Mouse (Mus musculus) small intestine, adult 2 months (tissue): ENCODE data around the gene Zcchc9.

Experiments used
- CTCF ChIP-seq: fragments of 200-500 bp; IDR thresholded peaks from 2 replicates; pipeline ENCODE4 v1.5.1; 2012; ENCODE audit warnings: low read depth, mild to moderate bottlenecking, control low read depth, inconsistent platforms, low read length, moderate library complexity, mixed read lengths; ENCODE audit not compliant: insufficient replicate concordance, insufficient read length; ENCODE audit errors: extremely low read depth
- POLR2A ChIP-seq: fragments of 200-500 bp; IDR thresholded peaks from 2 replicates; pipeline ENCODE4 v1.6.1; 2012; ENCODE audit warnings: low read depth, mild to moderate bottlenecking, control low read depth, inconsistent platforms, low read length, moderate library complexity

DNA sequence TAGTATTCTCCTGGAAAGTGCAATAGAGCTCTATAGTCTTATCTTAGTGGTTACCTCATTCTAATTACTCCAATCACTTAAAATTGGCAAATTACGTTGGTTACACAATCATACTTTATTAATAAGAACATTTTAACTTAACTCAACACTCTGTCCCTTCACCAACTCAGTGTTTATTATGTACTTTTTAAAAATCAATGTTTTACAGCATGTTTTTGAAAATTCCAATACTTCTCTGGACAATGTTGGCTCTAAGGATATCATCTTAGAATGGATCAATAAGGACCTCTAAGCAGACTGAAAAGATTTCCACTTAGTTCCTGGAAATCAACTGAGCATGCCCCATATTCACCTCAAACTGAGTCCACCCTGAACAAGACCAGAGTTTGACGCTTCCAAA, 59.1 kb downstream of the Zcchc9 start:
- TF ChIP-seq CTCF (no peak), POLR2A (no peak)
